Mouse (Mus musculus) cerebellum, adult (tissue): ENCODE measurements around the gene Cd48.
"Not testable (repeated sequence)": the region's sequence is repeated elsewhere in the genome, so short reads cannot be mapped to it uniquely, and the experiment has no call there.

Source experiments
- ATAC-seq: cut with Nextera tagmentation; 2 replicates; pipeline ENCODE4 v1.9.2; 2017; ENCODE audit warnings: mild to moderate bottlenecking, moderate library complexity, mixed read lengths; ENCODE audit not compliant: insufficient number of reproducible peaks, low FRiP score, low TSS enrichment

Cd48 gene

DNA sequence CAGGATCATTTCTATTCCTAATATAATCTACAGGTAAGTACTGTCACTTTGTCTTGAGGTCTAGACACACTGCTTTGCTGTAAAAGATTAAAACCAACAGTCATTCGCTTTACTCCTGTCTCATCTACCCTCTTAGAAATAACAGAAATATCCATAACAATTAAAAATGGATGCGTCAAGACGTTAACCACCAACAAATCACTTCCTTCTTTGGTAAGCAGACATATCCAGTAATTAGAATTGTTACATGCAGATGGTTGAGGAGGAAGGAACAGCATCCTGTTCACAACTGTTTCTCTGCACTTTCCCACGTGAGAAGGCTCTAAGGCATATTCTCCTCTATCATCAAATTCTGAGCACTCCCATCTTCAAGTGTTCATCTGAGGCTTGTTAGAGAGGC is 5.5 kb downstream of the Cd48 start:
- ATAC-seq, result no peak

DNA sequence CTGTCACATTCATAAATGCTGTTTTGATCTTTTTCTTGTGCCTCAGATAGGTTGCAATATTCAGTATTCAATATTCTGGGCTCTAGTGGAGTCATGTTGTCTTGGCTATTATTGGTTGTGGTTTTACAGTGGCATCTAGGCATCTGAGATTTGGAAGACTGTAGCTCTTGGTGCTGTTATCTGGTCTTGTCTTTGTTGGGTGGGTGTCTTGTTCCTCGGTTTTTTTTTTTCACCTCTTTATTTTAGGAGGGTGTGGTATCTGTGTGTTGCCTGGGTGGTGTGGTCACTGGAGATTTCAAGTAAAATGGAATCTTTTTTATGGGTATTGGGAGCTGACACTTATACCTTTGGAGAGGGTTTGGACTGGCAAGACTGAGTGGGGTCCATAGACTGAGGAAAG is 12.1 kb downstream of the Cd48 start:
- no peak for ATAC-seq

DNA sequence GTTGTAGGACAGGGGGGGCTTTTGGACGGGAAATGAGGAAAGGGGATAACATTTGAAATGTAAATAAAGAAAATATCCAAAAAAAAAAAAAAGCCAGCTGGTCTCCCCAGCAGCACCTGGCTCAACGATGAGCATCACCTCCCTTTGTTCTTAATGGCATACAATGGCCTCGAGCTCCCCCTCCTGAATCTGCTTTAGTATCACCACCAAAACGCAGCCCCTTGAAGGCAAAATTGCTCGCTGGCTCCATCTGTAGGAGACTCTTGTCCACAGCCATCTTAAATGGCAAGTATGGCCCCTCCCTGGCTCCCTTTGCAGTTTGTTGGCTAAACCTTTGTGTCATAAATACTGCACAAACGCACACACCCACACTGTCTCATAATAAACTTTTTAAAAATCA is 17.2 kb downstream of the Cd48 start:
- ATAC-seq, result no peak

DNA sequence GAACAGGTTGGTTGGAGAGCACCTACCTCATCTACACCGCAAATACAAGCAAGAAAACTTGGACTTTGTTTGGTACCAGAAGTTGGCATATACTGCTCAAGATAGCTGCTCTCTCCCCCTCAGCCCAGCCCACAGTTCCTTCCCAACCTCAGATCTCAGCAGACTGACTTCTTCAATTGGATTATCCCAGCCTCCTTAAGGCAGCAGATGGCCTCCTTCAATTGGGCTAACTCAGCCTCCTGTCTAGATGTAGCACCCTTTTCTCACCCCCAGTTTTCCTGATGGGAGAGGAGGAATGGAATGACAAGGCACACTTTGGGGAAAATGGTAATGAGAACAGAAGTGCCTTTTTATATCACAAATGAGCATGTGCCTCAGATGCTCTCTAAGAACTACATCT is 31.9 kb downstream of the Cd48 start:
- ATAC-seq, result not testable (repeated sequence)

DNA sequence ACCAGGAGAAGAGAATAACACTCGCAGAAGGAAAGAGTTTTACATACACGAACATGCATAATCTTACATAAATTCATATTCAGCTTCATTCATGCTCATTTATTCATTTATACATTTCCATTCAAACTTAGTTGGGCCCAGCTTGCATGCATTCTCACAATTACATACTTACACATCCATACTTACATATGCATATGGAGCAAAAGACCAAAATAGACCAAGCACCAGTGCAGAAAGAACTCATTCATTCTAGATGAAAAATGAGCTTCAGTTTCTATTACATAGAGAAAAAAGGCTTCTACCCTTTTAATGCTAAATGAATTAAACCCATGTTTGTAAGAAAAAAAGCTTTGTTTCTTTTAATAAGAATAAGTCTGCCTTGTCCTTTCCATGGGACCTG is 33.6 kb downstream of the Cd48 start:
- no peak for ATAC-seq

DNA sequence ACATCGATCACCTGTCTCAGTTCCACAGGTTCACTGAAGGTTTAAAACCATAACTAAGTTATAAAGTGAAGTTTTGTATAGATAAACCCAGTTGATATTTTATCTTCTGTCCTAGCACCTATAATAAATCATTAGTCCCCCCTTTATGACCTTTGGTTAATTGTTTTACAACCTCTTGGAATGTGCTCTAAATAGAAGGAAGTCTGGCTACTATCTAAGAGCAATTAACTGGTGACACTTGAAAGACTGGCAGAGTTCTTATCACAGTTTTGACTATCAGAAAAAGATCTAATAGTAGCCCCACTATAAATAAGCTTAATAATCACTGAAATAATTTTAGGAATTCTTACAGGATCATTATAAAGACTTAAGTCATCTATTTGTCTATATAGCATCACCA is 34.4 kb downstream of the Cd48 start:
- ATAC-seq, result no peak

DNA sequence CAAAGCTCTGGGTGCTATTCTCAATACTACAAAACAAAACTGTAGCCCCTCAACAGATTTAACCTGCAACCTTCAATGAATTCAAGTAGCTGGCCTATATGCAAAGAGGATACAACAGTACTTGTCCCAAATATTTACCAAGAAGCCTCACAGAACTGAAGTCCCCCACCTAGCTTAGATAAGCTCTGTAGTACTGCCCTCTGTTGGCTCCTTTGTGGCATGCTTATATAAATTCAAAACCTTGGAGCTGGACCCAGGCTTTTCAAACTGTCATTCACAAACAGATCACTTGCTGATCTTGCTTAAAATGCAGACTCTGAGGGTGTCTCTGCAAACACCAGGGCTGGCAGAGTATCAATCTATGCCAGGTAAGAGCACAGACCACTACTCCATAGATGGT is 49.4 kb downstream of the Cd48 start:
- no peak for ATAC-seq

DNA sequence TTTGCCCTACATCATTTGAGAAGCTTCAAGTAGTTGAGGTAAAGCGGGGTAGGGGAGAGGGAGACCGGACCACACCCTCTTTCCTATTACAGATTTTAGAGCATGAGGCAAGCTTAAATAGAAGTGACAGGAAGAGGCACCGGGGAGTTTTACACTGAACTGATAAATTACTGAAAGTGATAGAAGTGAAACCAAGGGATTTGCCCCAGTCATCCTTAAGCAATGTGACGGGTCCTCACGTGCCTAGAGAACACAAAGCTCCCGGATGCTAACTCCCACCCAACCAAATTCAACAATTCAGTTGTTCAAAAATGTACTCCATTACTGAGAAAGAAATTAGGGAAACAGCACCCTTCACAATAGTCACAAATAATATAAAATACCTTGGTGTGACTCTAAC is 53.1 kb downstream of the Cd48 start:
- ATAC-seq, result no peak

DNA sequence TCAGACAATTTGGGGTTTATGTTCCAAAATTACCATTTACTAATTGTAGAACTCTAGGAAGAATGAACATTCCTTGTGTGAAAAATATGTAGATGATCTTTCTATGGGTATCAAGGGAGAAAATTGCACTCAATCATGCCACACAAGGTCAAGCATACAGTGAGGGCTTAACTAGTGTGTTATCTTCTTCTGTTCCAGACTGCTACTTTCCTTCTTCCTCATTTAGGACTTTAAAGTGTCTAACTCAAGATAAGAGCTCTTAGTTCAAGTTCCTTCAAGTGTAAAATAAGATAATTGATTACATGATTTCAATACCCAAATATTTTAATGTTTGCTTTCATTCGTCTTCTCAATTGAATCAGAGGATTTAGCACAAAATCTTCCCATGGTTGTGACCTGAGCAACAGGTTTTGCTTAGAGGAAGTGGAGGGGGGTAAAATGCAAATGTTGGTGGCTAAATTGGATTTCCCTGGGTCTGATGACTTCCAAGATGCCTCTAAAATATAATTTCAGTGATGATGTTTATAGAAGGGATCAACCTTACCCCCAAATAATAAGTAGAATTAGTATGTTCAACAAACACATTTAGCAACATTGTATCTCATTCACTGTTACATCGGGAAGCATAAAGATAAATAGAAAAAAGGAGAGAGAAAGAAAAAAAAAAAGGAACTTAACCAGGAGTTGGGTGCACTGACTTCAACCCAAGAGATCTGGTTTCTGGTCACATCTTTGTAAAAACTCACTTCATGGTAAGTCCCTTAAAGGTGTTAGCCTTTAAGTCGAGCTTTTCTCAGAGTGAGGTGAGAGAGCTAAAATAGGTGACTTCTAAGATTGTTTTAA is 66.5 kb downstream of the Cd48 start:
- no peak for ATAC-seq
